Mouse (Mus musculus): ENCODE measurements around the gene Ccdc134.
A peak's percentile ranks its signal among the peaks of the same experiment; 100 is the strongest.

The Ccdc134 gene

GRCm38 (mm10) chr15:82148510-82148911, 20.8 kb downstream of the Ccdc134 start:
- DNase-seq (ENCODE audit: low spot score) = no peak

- no peak for DNase-seq (ENCODE audit: low spot score)
Measured at GRCm38 (mm10) chr15:82150042-82150441, 22.3 kb downstream of the Ccdc134 start.

- DNase-seq (ENCODE audit: low spot score) = no peak
Measured at GRCm38 (mm10) chr15:82151176-82151575, 23.5 kb downstream of the Ccdc134 start.

- DNase-seq (ENCODE audit: low spot score) = no peak
Measured at GRCm38 (mm10) chr15:82152022-82152421, 24.3 kb downstream of the Ccdc134 start.

GRCm38 (mm10) chr15:82152435-82152834, 24.7 kb downstream of the Ccdc134 start:
- no peak for DNase-seq (ENCODE audit: low spot score)

GRCm38 (mm10) chr15:82156298-82156697, 28.6 kb downstream of the Ccdc134 start:
- DNase-seq (ENCODE audit: low spot score) = no peak

- no peak for DNase-seq (ENCODE audit: low spot score)
Measured at GRCm38 (mm10) chr15:82156902-82157301, 29.2 kb downstream of the Ccdc134 start.

- DNase-seq (ENCODE audit: low spot score) = no peak
Measured at GRCm38 (mm10) chr15:82158243-82159035, 30.7 kb downstream of the Ccdc134 start.

GRCm38 (mm10) chr15:82159471-82159870, 31.7 kb downstream of the Ccdc134 start:
- DNase-seq (ENCODE audit: low spot score) = no peak

- DNase-seq (ENCODE audit: low spot score) = no peak
Measured at GRCm38 (mm10) chr15:82160731-82161640, 33.3 kb downstream of the Ccdc134 start.

GRCm38 (mm10) chr15:82161965-82162600, 34.4 kb downstream of the Ccdc134 start:
- DNase-seq (ENCODE audit: low spot score) = no peak

GRCm38 (mm10) chr15:82163356-82164060, 35.8 kb downstream of the Ccdc134 start:
- no peak for DNase-seq (ENCODE audit: low spot score)

GRCm38 (mm10) chr15:82164061-82164399, 36.3 kb downstream of the Ccdc134 start:
- DNase-seq (ENCODE audit: low spot score) = no peak

- no peak for DNase-seq (ENCODE audit: low spot score)
Measured at GRCm38 (mm10) chr15:82164496-82164895, 36.8 kb downstream of the Ccdc134 start.

- peak; percentile 83 for DNase-seq (ENCODE audit: low spot score)
Measured at GRCm38 (mm10) chr15:82165332-82166239, 37.9 kb downstream of the Ccdc134 start.

- no peak for DNase-seq (ENCODE audit: low spot score)
Measured at GRCm38 (mm10) chr15:82166240-82167100, 38.7 kb downstream of the Ccdc134 start.

GRCm38 (mm10) chr15:82167201-82168168, 39.8 kb downstream of the Ccdc134 start:
- no peak for DNase-seq (ENCODE audit: low spot score)

GRCm38 (mm10) chr15:82169671-82170070, 41.9 kb downstream of the Ccdc134 start:
- DNase-seq (ENCODE audit: low spot score) = no peak

All from urinary bladder, postnatal 25 days (tissue).